Mouse (Mus musculus) hindbrain, embryonic 14.5 days (tissue): ENCODE measurements at regions not wholly inside any gene's neighbourhood (a gene's known extent, or its start where the extent isn't known, plus 50 kb on each side); places are given as distances from the start of the nearest gene placed in this dataset.

Source experiments
- ATAC-seq: fragments of 200-750 bp; cut with Nextera tagmentation; 2 replicates; pipeline ENCODE4 v1.8.0; 2017; ENCODE audit warnings: moderate number of reproducible peaks, mild to moderate bottlenecking, moderate TSS enrichment, moderate library complexity; ENCODE audit not compliant: low FRiP score
- DNase-seq: peaks from one replicate; pipeline ENCODE4 v3.0.0-alpha.2; 2015; ENCODE audit warnings: low spot score
- H3K27ac ChIP-seq: fragments of 300-500 bp; sonication (generic); 2 replicates; pipeline ENCODE4 v1.5.1; 2014; ENCODE audit warnings: mild to moderate bottlenecking, moderate library complexity
- H3K27me3 ChIP-seq: fragments of 300-500 bp; sonication (generic); 2 replicates; pipeline ENCODE4 v1.6.1; 2014; ENCODE audit warnings: mild to moderate bottlenecking, low read length, mixed read lengths; ENCODE audit not compliant: control insufficient read depth, insufficient read depth
- H3K36me3 ChIP-seq: fragments of 300-500 bp; sonication (generic); replicated peaks from 2 replicates; pipeline ENCODE4 v1.6.1; 2014; ENCODE audit not compliant: control insufficient read depth, insufficient read depth
- H3K4me1 ChIP-seq: fragments of 300-500 bp; sonication (generic); replicated peaks from 2 replicates; pipeline ENCODE4 v1.6.1; 2014; ENCODE audit warnings: antibody characterized with exemption, low read length, mixed read lengths; ENCODE audit not compliant: control insufficient read depth, insufficient read depth
- H3K4me2 ChIP-seq: fragments of 300-500 bp; sonication (generic); replicated peaks from 2 replicates; pipeline ENCODE4 v1.6.1; 2014; ENCODE audit warnings: mild to moderate bottlenecking, moderate library complexity
- H3K4me3 ChIP-seq: fragments of 300-500 bp; sonication (generic); replicated peaks from 2 replicates; pipeline ENCODE4 v1.5.1; 2014; ENCODE audit warnings: mild to moderate bottlenecking, low read length
- H3K9ac ChIP-seq: fragments of 300-500 bp; sonication (generic); 2 replicates; pipeline ENCODE4 v1.6.1; 2014
- H3K9me3 ChIP-seq: fragments of 300-500 bp; sonication (generic); 2 replicates; pipeline ENCODE4 v1.6.1; 2016; ENCODE audit warnings: low read length; ENCODE audit not compliant: control insufficient read depth
- WGBS: fragments of 180-500 bp; shearing (Covaris S2); extraction: QIAGEN DNeasy Blood & Tissue Kit; methylation state at CpG from one replicate; pipeline ENCODE4 v1.1.7; 2014; 5-methylcytosine and 5-hydroxymethylcytosine counted together

DNA sequence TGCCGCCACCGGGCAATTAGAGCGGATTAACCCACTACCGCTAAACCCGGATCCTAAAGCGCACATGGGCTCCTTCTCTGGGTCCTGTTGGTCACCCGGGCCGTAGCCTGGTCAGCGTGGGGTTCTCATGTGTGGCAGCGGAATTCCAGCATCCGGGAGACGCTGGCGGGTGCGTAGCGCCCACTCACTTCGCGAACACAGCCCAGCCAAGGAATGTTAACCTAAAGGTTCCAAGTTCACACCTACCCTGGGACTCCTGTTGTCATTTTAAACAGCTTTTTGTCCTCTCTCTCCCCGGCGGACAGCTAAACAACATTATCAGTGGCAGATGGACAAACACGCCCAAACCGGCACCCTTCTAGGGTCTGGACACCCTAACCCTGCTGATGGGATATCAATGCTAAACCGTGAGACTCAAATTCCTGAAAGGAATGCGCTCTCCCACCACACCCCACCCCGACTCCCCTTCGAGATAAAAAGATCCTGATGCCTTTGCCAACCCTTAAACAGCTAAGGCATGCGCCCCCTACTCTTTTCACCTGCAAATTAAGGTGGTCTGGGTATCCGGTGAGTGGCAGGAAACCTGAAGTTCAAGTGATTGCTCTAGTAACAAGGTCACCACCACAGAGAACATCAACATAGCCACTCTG is 49.8 kb upstream of the Fcgr1 start:
- no peaks in the 10 kb centered on the region for H3K9me3 ChIP-seq
- no peak for DNase-seq

More for the DNA sequence above, 49.8 kb upstream of the Fcgr1 start:
- Histone ChIP-seq H3K4me1 (no peaks in the 10 kb centered on the region), H3K27me3 (peaks cover 56% of the 10 kb centered on the region), H3K9ac (no peak overlapping the region), H3K27ac (no peak overlapping the region), H3K4me3 (no peak overlapping the region), H3K36me3 (no peaks in the 10 kb centered on the region), H3K4me2 (no peak overlapping the region)
- ATAC-seq = no peak
- WGBS = 1% methylated on average over 27 of the region's 27 CpGs
